Mouse (Mus musculus): ENCODE data around the gene Map7.

GRCm38 (mm10) chr10:20226728-20227127, 78.5 kb downstream of the Map7 start:
- no peak for TF ChIP-seq HCFC1 (IDR thresholded peaks at IDR 0.05; ENCODE audit: borderline replicate concordance, insufficient read depth, low read length)
- TF ChIP-seq CHD2 (IDR thresholded peaks at IDR 0.05; ENCODE audit: low read depth, low read length) = no peak
- TF ChIP-seq ZNF384 (IDR thresholded peaks at IDR 0.05; ENCODE audit: low read depth, low read length) = no peak
- TF ChIP-seq MAFK (IDR thresholded peaks at IDR 0.05; ENCODE audit: insufficient read depth, low read depth, low read length) = no peak

Measured in ES-E14 (cell line).